ENCODE assay signal across 8 mouse cellular contexts in the genomic region with DNA sequence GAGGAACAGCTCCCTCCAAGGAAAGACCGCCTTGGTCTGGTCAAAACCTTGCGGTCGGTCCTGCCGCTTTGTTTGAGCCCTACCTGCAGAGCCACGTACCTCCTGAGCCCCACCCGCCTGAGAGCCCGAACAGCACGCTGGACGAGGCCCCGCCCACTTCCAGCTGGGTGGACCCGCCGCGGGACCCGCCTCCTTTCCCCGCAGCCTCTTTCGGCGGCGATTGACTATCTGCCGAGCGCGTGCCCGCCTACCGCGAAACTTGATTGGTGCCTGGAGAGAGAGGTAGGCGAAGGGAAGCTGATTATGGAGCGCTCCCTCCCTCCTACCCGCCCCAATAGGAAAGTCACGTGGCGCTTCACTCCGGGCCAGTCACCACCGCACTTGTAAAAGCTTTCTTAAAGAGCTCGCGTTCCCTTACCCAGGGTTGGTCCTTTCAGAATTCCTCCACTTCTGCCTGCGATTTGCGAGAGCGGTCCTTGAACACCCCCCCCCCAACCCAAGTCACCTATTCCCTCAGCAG. TPM values are rescaled to one million over a fixed set of nuclear protein-coding genes. Genes with fewer than 3 reads are reported as not detected.
DNase-seq lines count a peak whose midpoint lies in the region; ATAC-seq and TF ChIP-seq lines count a peak whose summit lies in the region.

No protein-coding gene starts in this region.

- peak overlapping the region; percentile 60 for H3K4me3 ChIP-seq in C2C12 (ENCODE audit: insufficient read depth, poor library complexity, severe bottlenecking)
- H3K4me3 ChIP-seq in erythroblast, embryonic 14.5 days (replicated peaks), result peak overlapping the region; percentile 63
- peak overlapping the region; percentile 88 for H3K4me3 ChIP-seq in heart, embryonic 11.5 days (ENCODE audit: low read depth, low read length)
- peak overlapping the region; percentile 76 for H3K4me3 ChIP-seq in kidney, embryonic 16.5 days (ENCODE audit: low read length)
- H3K4me3 ChIP-seq in liver, adult 2 months (ENCODE audit: insufficient read depth, low read depth, low read length), result peak overlapping the region; percentile 74
- H3K4me3 ChIP-seq in myocyte, result peak overlapping the region; percentile 78

- H3K27me3 ChIP-seq in C2C12 (ENCODE audit: control insufficient read depth, insufficient read depth, insufficient read length) (no peaks in the 10 kb centered on the region), myocyte (ENCODE audit: control insufficient read depth, insufficient read depth, insufficient read length) (no peaks in the 10 kb centered on the region)
- H3K27me3 ChIP-seq in erythroblast, embryonic 14.5 days (ENCODE audit: control insufficient read depth), result peaks cover 45% of the 10 kb centered on the region
- H3K27me3 ChIP-seq in heart, embryonic 11.5 days (ENCODE audit: control insufficient read depth, insufficient read depth, low read length), result no peaks in the 10 kb centered on the region
- no peaks in the 10 kb centered on the region for H3K27me3 ChIP-seq in kidney, embryonic 16.5 days (ENCODE audit: insufficient read depth, low read length)
- H3K27me3 ChIP-seq in liver, adult 2 months (ENCODE audit: control insufficient read depth, insufficient read depth, low read length), result no peaks in the 10 kb centered on the region
- no peaks in the 10 kb centered on the region for H3K27me3 ChIP-seq in splenic B cell, adult 2 months (ENCODE audit: control insufficient read depth, insufficient read depth, low read length, poor library complexity, severe bottlenecking)

- ATAC-seq in heart, embryonic 11.5 days (replicated peaks; ENCODE audit: insufficient number of reproducible peaks, low FRiP score, low TSS enrichment), result peak; percentile 90
- peak; percentile 91 for ATAC-seq in kidney, embryonic 16.5 days (ENCODE audit: low FRiP score, low TSS enrichment)

- peaks cover 39% of the 10 kb centered on the region for H3K79me2 ChIP-seq in C2C12 (ENCODE audit: control insufficient read depth, insufficient read depth)
- peaks cover 5% of the 10 kb centered on the region; the same call in 1 of the 2 replicates for H3K79me2 ChIP-seq in liver, adult 2 months (ENCODE audit: control insufficient read depth, insufficient read depth, low read length)
- H3K79me2 ChIP-seq in myocyte (ENCODE audit: control insufficient read depth, insufficient read depth), result peaks cover 26% of the 10 kb centered on the region

- TF ChIP-seq POLR2A in brain, embryonic 14.5 days (IDR thresholded peaks at IDR 0.05; ENCODE audit: borderline replicate concordance, extremely low read depth, insufficient read depth, insufficient read length, poor library complexity, severe bottlenecking), result peak; percentile 41; the same call in 1 of the 2 replicates
- 0 out of 2 replicates have a peak, but pooled peaks have one; percentile 26 for TF ChIP-seq POLR2A in liver, adult 2 months (IDR thresholded peaks at IDR 0.05; ENCODE audit: extremely low read depth, insufficient read depth, low read length)
- TF ChIP-seq POLR2A in myocyte (IDR thresholded peaks at IDR 0.05; ENCODE audit: insufficient read length, low read depth), result peak; percentile 48

- H3K4me2 ChIP-seq in heart, embryonic 11.5 days, result peak overlapping the region; percentile 99
- peak overlapping the region; percentile 97 for H3K4me2 ChIP-seq in kidney, embryonic 16.5 days (replicated peaks; ENCODE audit: low read depth, low read length)
- peak overlapping the region; percentile 88 for H3K4me2 ChIP-seq in myocyte (ENCODE audit: low read depth)

- peak overlapping the region; percentile 94 for H3K27ac ChIP-seq in heart, embryonic 11.5 days (ENCODE audit: low read depth, low read length)
- peak overlapping the region; percentile 98 for H3K27ac ChIP-seq in kidney, embryonic 16.5 days (ENCODE audit: low read length)
- H3K27ac ChIP-seq in liver, adult 2 months (replicated peaks; ENCODE audit: insufficient read depth, low read depth, low read length), result peak overlapping the region; percentile 84

- H3K9me3 ChIP-seq in erythroblast, embryonic 14.5 days (ENCODE audit: control insufficient read depth, low read length), result no peaks in the 10 kb centered on the region
- no peaks in the 10 kb centered on the region for H3K9me3 ChIP-seq in heart, embryonic 11.5 days (replicated peaks; ENCODE audit: control insufficient read depth, low read length)
- no peaks in the 10 kb centered on the region for H3K9me3 ChIP-seq in kidney, embryonic 16.5 days (ENCODE audit: low read length)

- no peak for TF ChIP-seq CTCF in C2C12 (IDR thresholded peaks at IDR 0.05; ENCODE audit: control insufficient read depth, insufficient read depth, insufficient read length)
- no peak for TF ChIP-seq CTCF in brain, embryonic 14.5 days (IDR thresholded peaks at IDR 0.05; ENCODE audit: borderline replicate concordance, extremely low read depth, insufficient read depth, insufficient read length)
- no peak for TF ChIP-seq CTCF in liver, adult 2 months (IDR thresholded peaks at IDR 0.05; ENCODE audit: low read depth, low read length)

- peak; percentile 99 for DNase-seq in brain, embryonic 14.5 days (ENCODE audit: low read depth)
- DNase-seq in liver, adult 2 months (ENCODE audit: extremely low read depth, low read depth, low spot score), result peak; percentile 94
- peak; percentile 98 for DNase-seq in splenic B cell, adult 2 months (ENCODE audit: low read depth, low spot score)

- WGBS in heart, embryonic 11.5 days (ENCODE audit: insufficient replicate concordance), result under 1% methylated on average over 36 of the region's 36 CpGs
- 0% methylated on average over 36 of the region's 36 CpGs for WGBS in kidney, embryonic 16.5 days
- WGBS in liver, adult 2 months, result under 1% methylated on average over 36 of the region's 36 CpGs

- peak overlapping the region; percentile 49 for H3ac ChIP-seq in C2C12 (ENCODE audit: control insufficient read depth, insufficient read length, low read depth)
- peak overlapping the region; percentile 68 for H3ac ChIP-seq in myocyte (ENCODE audit: control insufficient read depth, insufficient read length)

- H3K36me3 ChIP-seq in C2C12 (ENCODE audit: control insufficient read depth, insufficient read depth) (peaks cover 4% of the 10 kb centered on the region), myocyte (ENCODE audit: control insufficient read depth, insufficient read depth) (no peaks in the 10 kb centered on the region)
- H3K36me3 ChIP-seq in erythroblast, embryonic 14.5 days (ENCODE audit: control insufficient read depth), result peaks cover 10% of the 10 kb centered on the region
- peaks cover 6% of the 10 kb centered on the region for H3K36me3 ChIP-seq in heart, embryonic 11.5 days (ENCODE audit: control insufficient read depth, insufficient read depth, low read length)
- H3K36me3 ChIP-seq in kidney, embryonic 16.5 days (ENCODE audit: insufficient read depth, low read length), result peaks cover 11% of the 10 kb centered on the region; the same call in 1 of the 2 replicates
- H3K36me3 ChIP-seq in liver, adult 2 months (ENCODE audit: control insufficient read depth, insufficient read depth, low read length), result no peaks in the 10 kb centered on the region
- H3K36me3 ChIP-seq in splenic B cell, adult 2 months (ENCODE audit: control insufficient read depth, insufficient read depth, low read length, poor library complexity, severe bottlenecking), result no peaks in the 10 kb centered on the region; the same call in 1 of the 2 replicates

- peaks cover 24% of the 10 kb centered on the region for H3K79me3 ChIP-seq in C2C12 (ENCODE audit: low read depth)

- H3K9ac ChIP-seq in heart, embryonic 11.5 days (ENCODE audit: low read depth, low read length), result peak overlapping the region; percentile 90
- H3K9ac ChIP-seq in kidney, embryonic 16.5 days (replicated peaks; ENCODE audit: low read length), result peak overlapping the region; percentile 87
- H3K9ac ChIP-seq in liver, adult 2 months (ENCODE audit: low read depth, low read length), result peak overlapping the region; percentile 77

- peaks cover 45% of the 10 kb centered on the region for H3K4me1 ChIP-seq in erythroblast, embryonic 14.5 days (ENCODE audit: control insufficient read depth)
- H3K4me1 ChIP-seq in heart, embryonic 11.5 days (ENCODE audit: control insufficient read depth, insufficient read depth, low read length), result peaks cover 35% of the 10 kb centered on the region
- peaks cover 34% of the 10 kb centered on the region for H3K4me1 ChIP-seq in kidney, embryonic 16.5 days (ENCODE audit: insufficient read depth, low read length)
- peaks cover 7% of the 10 kb centered on the region for H3K4me1 ChIP-seq in liver, adult 2 months (ENCODE audit: control insufficient read depth, insufficient read depth, low read length)

TF ChIP-seq in C2C12, 6 proteins besides CTCF, POLR2A, EP300 and RAD21:
- TF ChIP-seq FOSL1 (IDR thresholded peaks at IDR 0.05; ENCODE audit: insufficient read depth, low read length, poor library complexity, severe bottlenecking) (no peak), USF1 (IDR thresholded peaks at IDR 0.05; ENCODE audit: low read depth) (peak; percentile 96), MAX (IDR thresholded peaks at IDR 0.05) (peak; percentile 47)

TF ChIP-seq in myocyte, 11 proteins besides CTCF, POLR2A, EP300 and RAD21:
- peak; percentile 40 for TF ChIP-seq POLR2AphosphoS2 (IDR thresholded peaks at IDR 0.05; ENCODE audit: insufficient read length, low read depth)
- no peak for TF ChIP-seq REST (IDR thresholded peaks at IDR 0.05; ENCODE audit: insufficient read depth, insufficient read length)
- TF ChIP-seq SRF (IDR thresholded peaks at IDR 0.05; ENCODE audit: control insufficient read depth, insufficient read length, low read depth), result peak; percentile 74
- TF ChIP-seq USF1 (IDR thresholded peaks at IDR 0.05; ENCODE audit: low read depth), result peak; percentile 95

RNA-seq across cellular contexts. Expression of a gene that starts 0.8 kb away (rescaled TPM):
- polyA plus RNA-seq in C2C12 (2012; fragmentation: generic; extraction: Trizol), result 11.0 TPM
- 41.5 and 50.3 TPM in 2 replicates for polyA plus RNA-seq in brain, embryonic 14.5 days (2012; rRNA removed)
- polyA plus RNA-seq in erythroblast, embryonic 14.5 days (2012), result 0.19 and 0.23 TPM in 2 replicates
- 19.8 and 22.0 TPM in 2 replicates for polyA plus RNA-seq in heart, embryonic 11.5 days (2014; fragmentation: Nextera tagmentation; extraction: Ambion mirVana)
- polyA plus RNA-seq in kidney, embryonic 16.5 days (2015; fragmentation: Nextera tagmentation; extraction: Ambion mirVana), result 13.6 and 13.7 TPM in 2 replicates
- 1.8 and 2.5 TPM in 2 replicates for total RNA-seq in liver, adult 2 months (2014; rRNA removed)
- polyA plus RNA-seq in liver, adult 2 months (2012; rRNA removed), result 7.7 and 10.1 TPM in 2 replicates
- 8.9 TPM for polyA plus RNA-seq in myocyte (2012; fragmentation: generic; extraction: Trizol)

Comparison
In these comparisons a context has a peak if more than half of its experiments do, and no peak if none do; other contexts are left out.
1. Peak in every context shown above with its lines: DNase-seq, ATAC-seq, H3K4me3 ChIP-seq and H3K27ac ChIP-seq.